Mouse (Mus musculus) MEL (cell line): ENCODE data around the gene Thsd7b. TPM values are rescaled to one million over a fixed set of nuclear protein-coding genes. Genes with fewer than 3 reads are reported as not detected.
A peak's percentile ranks its signal among the peaks of the same experiment; 100 is the strongest.
"Not testable (repeated sequence)": the region's sequence is repeated elsewhere in the genome, so short reads cannot be mapped to it uniquely, and the experiment has no call there.

Source experiments
- DNase-seq: peaks from one replicate; pipeline ENCODE4 v3.0.0; 2011; ENCODE audit warnings: low read depth, low spot score
- H3K27ac ChIP-seq: 2 replicates; pipeline ENCODE4 v1.5.1; 2012; ENCODE audit warnings: low read depth, mild to moderate bottlenecking, control low read depth, low read length, moderate library complexity; ENCODE audit not compliant: control insufficient read depth
- H3K27me3 ChIP-seq, 2 experiments: fragments of 150-350 bp in 1 of 2; sonication (generic) in 1 of 2; 2 replicates each; pipeline ENCODE4 v1.6.1; 2012; ENCODE audit warnings: low read length in 2 of 2, mild to moderate bottlenecking in 2 of 2, improper control_type of control experiment in 1 of 2, moderate library complexity in 1 of 2; ENCODE audit not compliant: insufficient read depth in 2 of 2, control insufficient read depth in 1 of 2
- H3K36me3 ChIP-seq, 2 experiments: 2 replicates each; pipeline ENCODE4 v1.6.1; 2012 to 2014; ENCODE audit warnings: low read length in 2 of 2, improper control_type of control experiment in 1 of 2, inconsistent platforms in 1 of 2, mild to moderate bottlenecking in 1 of 2; ENCODE audit not compliant: insufficient read depth in 2 of 2, control insufficient read depth in 1 of 2
- H3K4me1 ChIP-seq, 2 experiments: fragments of 150-350 bp in 1 of 2; sonication (generic) in 1 of 2; 2 replicates each; pipeline ENCODE4 v1.6.1; 2012; ENCODE audit warnings: low read length in 2 of 2, improper control_type of control experiment in 1 of 2, mild to moderate bottlenecking in 1 of 2; ENCODE audit not compliant: insufficient read depth in 2 of 2, control insufficient read depth in 1 of 2
- H3K4me3 ChIP-seq, 2 experiments: fragments of 150-350 bp in 1 of 2; sonication (generic) in 1 of 2; 2 replicates each; pipeline ENCODE4 v1.5.1; 2012; ENCODE audit warnings: low read depth in 2 of 2, low read length in 2 of 2, mild to moderate bottlenecking in 2 of 2, moderate library complexity in 2 of 2, control low read depth in 1 of 2, improper control_type of control experiment in 1 of 2; ENCODE audit not compliant: control insufficient read depth in 1 of 2, insufficient read depth in 1 of 2
- H3K79me2 ChIP-seq: 2 replicates; pipeline ENCODE4 v1.6.1; 2012; ENCODE audit warnings: mild to moderate bottlenecking, low read length, moderate library complexity; ENCODE audit not compliant: control insufficient read depth, poor library complexity, insufficient read depth
- H3K9ac ChIP-seq: 2 replicates; pipeline ENCODE4 v1.6.1; 2012; ENCODE audit warnings: low read depth, mild to moderate bottlenecking, control low read depth, low read length, moderate library complexity; ENCODE audit not compliant: control insufficient read depth, poor library complexity, severe bottlenecking
- H3K9me3 ChIP-seq: fragments of 150-350 bp; sonication (generic); replicated peaks from 2 replicates; pipeline ENCODE4 v1.6.1; 2012; ENCODE audit warnings: mild to moderate bottlenecking, low read length, improper control_type of control experiment, moderate library complexity; ENCODE audit not compliant: insufficient read depth
- CHD2 ChIP-seq: IDR thresholded peaks from 2 replicates; pipeline ENCODE4 v1.6.1; 2011; ENCODE audit warnings: low read length, improper control_type of control experiment
- ELF1 ChIP-seq: IDR thresholded peaks from 2 replicates; pipeline ENCODE4 v1.6.1; 2014; ENCODE audit warnings: low read depth, mild to moderate bottlenecking, inconsistent platforms, low read length, improper control_type of control experiment, moderate library complexity
- EP300 ChIP-seq, 2 experiments: IDR thresholded peaks; 2 replicates each; pipeline ENCODE4 v1.6.1; 2011; ENCODE audit warnings: improper control_type of control experiment in 2 of 2, low read length in 2 of 2, low read depth in 1 of 2, mild to moderate bottlenecking in 1 of 2
- ETS1 ChIP-seq: IDR thresholded peaks from 2 replicates; pipeline ENCODE4 v1.6.1; 2012; ENCODE audit warnings: low read depth, mild to moderate bottlenecking, inconsistent platforms, low read length, improper control_type of control experiment, moderate library complexity
- GATA1 ChIP-seq: IDR thresholded peaks from 2 replicates; pipeline ENCODE4 v1.6.1; 2011; ENCODE audit warnings: low read depth, low read length, improper control_type of control experiment
- JUND ChIP-seq: IDR thresholded peaks from 2 replicates; pipeline ENCODE4 v1.6.1; 2011; ENCODE audit warnings: low read depth, mild to moderate bottlenecking, improper control_type of control experiment, low read length
- MAX ChIP-seq: IDR thresholded peaks from 2 replicates; pipeline ENCODE4 v1.6.1; 2011; ENCODE audit warnings: low read length, improper control_type of control experiment
- MXI1 ChIP-seq: IDR thresholded peaks from 2 replicates; pipeline ENCODE4 v1.6.1; 2011; ENCODE audit warnings: mild to moderate bottlenecking, low read depth, low read length, improper control_type of control experiment
- MYB ChIP-seq: IDR thresholded peaks from 2 replicates; pipeline ENCODE4 v1.6.1; 2011; ENCODE audit warnings: mild to moderate bottlenecking, low read depth, low read length, improper control_type of control experiment
- MYC ChIP-seq: IDR thresholded peaks from 2 replicates; pipeline ENCODE4 v1.6.1; 2011; ENCODE audit warnings: low read depth, mild to moderate bottlenecking, low read length, improper control_type of control experiment, moderate library complexity
- NELFE ChIP-seq: IDR thresholded peaks from 2 replicates; pipeline ENCODE4 v1.6.1; 2011; ENCODE audit warnings: low read depth, low read length, improper control_type of control experiment
- NRF1 ChIP-seq: IDR thresholded peaks from 2 replicates; pipeline ENCODE4 v1.6.1; 2014; ENCODE audit warnings: low read depth, mild to moderate bottlenecking, inconsistent platforms, low read length, improper control_type of control experiment, moderate library complexity; ENCODE audit not compliant: poor library complexity, insufficient read depth, severe bottlenecking
- POLR2A ChIP-seq, 2 experiments: IDR thresholded peaks; 2 replicates each; pipeline ENCODE4 v1.6.1; 2011 to 2012; ENCODE audit warnings: low read length in 2 of 2, mild to moderate bottlenecking in 2 of 2, control low read depth in 1 of 2, improper control_type of control experiment in 1 of 2, low read depth in 1 of 2, moderate library complexity in 1 of 2; ENCODE audit not compliant: control insufficient read depth in 1 of 2, insufficient read depth in 1 of 2, poor library complexity in 1 of 2
- RCOR1 ChIP-seq: IDR thresholded peaks from 2 replicates; pipeline ENCODE4 v1.6.1; 2012; ENCODE audit warnings: low read depth, mild to moderate bottlenecking, inconsistent platforms, low read length, improper control_type of control experiment
- SIN3A ChIP-seq: IDR thresholded peaks from 2 replicates; pipeline ENCODE4 v1.6.1; 2012; ENCODE audit warnings: low read length, improper control_type of control experiment, inconsistent platforms
- TAL1 ChIP-seq: IDR thresholded peaks from 2 replicates; pipeline ENCODE4 v1.6.1; 2012; ENCODE audit warnings: mild to moderate bottlenecking, inconsistent platforms, low read length, moderate library complexity, mixed read lengths
- TCF12 ChIP-seq: IDR thresholded peaks from 2 replicates; pipeline ENCODE4 v1.6.1; 2014; ENCODE audit warnings: low read depth, mild to moderate bottlenecking, inconsistent platforms, low read length, improper control_type of control experiment, moderate library complexity
- UBTF ChIP-seq: IDR thresholded peaks from 2 replicates; pipeline ENCODE4 v1.6.1; 2012; ENCODE audit warnings: low read depth, mild to moderate bottlenecking, inconsistent platforms, low read length, improper control_type of control experiment, moderate library complexity, borderline replicate concordance; ENCODE audit not compliant: insufficient read depth
- ZMIZ1 ChIP-seq: IDR thresholded peaks from 2 replicates; pipeline ENCODE4 v1.6.1; 2012; ENCODE audit warnings: low read depth, mild to moderate bottlenecking, inconsistent platforms, low read length, improper control_type of control experiment, moderate library complexity
- polyA plus RNA-seq, 2 experiments: library from polyadenylated mRNA; stranded (reverse) in 1 of 2; unstranded in 1 of 2; fragments of >175 nt in 1 of 2; fragments of >200 nt in 1 of 2; gene quantifications; 2 replicates each; pipeline versions ENCODE4 v1.2.1 to v1.2.4; 2012; ENCODE audit warnings: low replicate concordance in 2 of 2, low read depth in 1 of 2; ENCODE audit not compliant: insufficient read length in 2 of 2, insufficient read depth in 1 of 2, missing spikeins in 1 of 2
- total RNA-seq: library from RNA; depleted of rRNA; stranded (reverse); fragments of 300-350 nt; gene quantifications from 2 replicates; pipeline ENCODE4 v1.2.3, GENCODE M21; 2012

Thsd7b gene
- total and polyA plus RNA-seq, 3 experiments = not detected

GRCm38 (mm10) chr1:129956625-129957024, 683.5 kb downstream of the Thsd7b start:
- H3K9ac ChIP-seq = peak overlapping the region; percentile 7; the same call in 1 of the 2 replicates
- TF ChIP-seq MAX = peak; percentile 60; the same call in 1 of the 2 replicates
- TF ChIP-seq UBTF = no peak
- TF ChIP-seq SIN3A = peak; percentile 45; the same call in 1 of the 2 replicates
- TF ChIP-seq MYC = peak; percentile 63
- TF ChIP-seq EP300 (IDR thresholded peaks at IDR 0.05; ENCODE audit: low read depth in 1 of 2, low read length in 2 of 2) = peak; percentile 47 to 72; a peak in 3 of 4 replicates
- TF ChIP-seq TAL1 = peak; percentile 67
- no peak for TF ChIP-seq MYB
- peak; percentile 63; the same call in 1 of the 2 replicates for TF ChIP-seq TCF12
- peak; percentile 80 for TF ChIP-seq ETS1
- TF ChIP-seq MXI1 = peak; percentile 56; the same call in 1 of the 2 replicates
- TF ChIP-seq GATA1 = peak; percentile 48; the same call in 1 of the 2 replicates
- no peak for TF ChIP-seq POLR2A (IDR thresholded peaks at IDR 0.05; ENCODE audit: control insufficient read depth in 1 of 2, insufficient read depth in 1 of 2, low read depth in 1 of 2, low read length in 2 of 2, poor library complexity in 1 of 2)
- no peak for TF ChIP-seq ELF1
- peak; percentile 69 for DNase-seq
- no peaks in the 10 kb centered on the region for H3K9me3 ChIP-seq
- peaks cover 5 to 10% of the 10 kb centered on the region in 2 experiments; a peak in 3 of 4 replicates for H3K4me1 ChIP-seq
- H3K4me3 ChIP-seq = peak overlapping the region; percentile 43 to 46
- H3K27me3 ChIP-seq = no peaks in the 10 kb centered on the region
- H3K27ac ChIP-seq = no peak overlapping the region
- no peaks in the 10 kb centered on the region for H3K79me2 ChIP-seq
- H3K36me3 ChIP-seq = peaks cover 0 to 11% of the 10 kb centered on the region in 2 experiments; a peak in 2 of 4 replicates

GRCm38 (mm10) chr1:129959352-129959751, 686.2 kb downstream of the Thsd7b start:
- not testable (repeated sequence) for H3K9ac ChIP-seq, H3K9me3 ChIP-seq, H3K27ac ChIP-seq, DNase-seq, H3K27me3 ChIP-seq, H3K4me3 ChIP-seq, H3K79me2 ChIP-seq, H3K4me1 ChIP-seq
- H3K36me3 ChIP-seq = peaks cover 0 to 11% of the 10 kb centered on the region in 2 experiments; a peak in 2 of 4 replicates
- TF ChIP-seq JUND (0 out of 2 replicates have a peak, but pooled peaks have one; percentile 41), GATA1 (peak; percentile 45; the same call in 1 of the 2 replicates)

DNA sequence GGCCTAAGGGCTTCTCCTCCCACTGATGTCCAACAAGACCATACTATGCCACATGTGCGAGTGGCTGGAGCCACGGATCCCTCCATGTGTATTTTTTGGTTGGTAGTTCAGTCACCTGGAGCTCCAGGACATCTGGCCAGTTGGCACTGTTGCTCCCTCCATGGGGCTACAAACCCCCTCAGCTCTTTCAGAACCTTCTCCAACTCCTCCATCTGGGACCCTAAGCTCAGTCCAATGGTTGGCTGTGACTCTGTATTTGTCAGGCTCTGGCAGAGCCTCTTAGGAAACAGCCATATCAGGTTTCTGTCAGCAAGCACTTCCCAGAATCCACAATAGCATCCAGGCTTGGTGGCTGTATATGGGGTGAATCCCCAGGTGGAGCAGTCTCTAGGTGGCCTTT, 690.1 kb downstream of the Thsd7b start:
- Histone ChIP-seq H3K27ac (no peak overlapping the region), H3K79me2 (no peaks in the 10 kb centered on the region), H3K9me3 (no peaks in the 10 kb centered on the region), H3K36me3 (no peaks in the 10 kb centered on the region), H3K4me3 (no peak overlapping the region), H3K9ac (no peak overlapping the region)
- DNase-seq = no peak
- no peak for TF ChIP-seq CHD2
- no peak for TF ChIP-seq NELFE
- TF ChIP-seq NRF1 = no peak
- TF ChIP-seq RCOR1 = no peak
- no peak for TF ChIP-seq ZMIZ1
- TF ChIP-seq SIN3A = no peak
- TF ChIP-seq, all 39 proteins: peak for 0
- Histone ChIP-seq H3K27me3 (no peaks in the 10 kb centered on the region), H3K4me1 (peaks cover 0 to 7% of the 10 kb centered on the region in 2 experiments; a peak in 3 of 4 replicates)

- not testable (repeated sequence) for H3K79me2 ChIP-seq, H3K27ac ChIP-seq, H3K4me1 ChIP-seq, H3K9me3 ChIP-seq, H3K9ac ChIP-seq, H3K27me3 ChIP-seq, H3K36me3 ChIP-seq, H3K4me3 ChIP-seq, DNase-seq
Observed at GRCm38 (mm10) chr1:129989247-129989646, 716.1 kb downstream of the Thsd7b start.
